Mouse (Mus musculus) cerebellum, adult 2 months (tissue): Measurements from ENCODE around the gene Gm4922.

Source experiments
- CTCF ChIP-seq: fragments of 200-500 bp; IDR thresholded peaks from 2 replicates; pipeline ENCODE4 v1.5.1; 2011; ENCODE audit warnings: low read depth, mild to moderate bottlenecking, control low read depth, low read length, moderate library complexity, borderline replicate concordance; ENCODE audit not compliant: insufficient read depth
- POLR2A ChIP-seq: fragments of 200-500 bp; IDR thresholded peaks from 2 replicates; pipeline ENCODE4 v1.6.1; 2011; ENCODE audit warnings: low read length, control low read depth, borderline replicate concordance; ENCODE audit not compliant: insufficient read depth

- no peak for TF ChIP-seq POLR2A
- TF ChIP-seq CTCF, result no peak
These were observed at the start of gene Gm4922 for GRCm38 (mm10) chr10:18786693-18787092.
